18 mouse cellular contexts compared by ENCODE assay signal in the genomic region with DNA sequence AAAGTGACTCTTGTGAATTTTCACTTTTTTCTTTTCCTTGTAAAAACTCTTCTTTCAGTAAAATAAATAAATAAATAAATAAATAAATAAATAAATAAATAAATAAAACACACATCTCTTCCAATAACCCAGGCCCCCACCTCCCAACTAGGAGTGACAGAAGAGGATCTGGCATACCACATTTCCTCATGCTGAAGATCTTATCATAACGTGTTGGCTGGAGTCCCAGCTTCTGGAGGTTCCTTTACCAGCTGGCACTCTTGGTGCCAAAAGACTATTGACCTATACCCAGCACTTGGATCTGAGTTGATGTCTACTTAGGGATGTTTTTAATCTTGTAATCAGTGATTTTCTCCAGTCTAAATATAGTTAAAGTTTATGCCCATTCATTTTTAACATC.
DNase-seq lines count a peak whose midpoint lies in the region; ATAC-seq and TF ChIP-seq lines count a peak whose summit lies in the region.
"Had no signal": no experiment of that assay in that cellular context is flagged by ENCODE, and none has a peak within 500 bp of the region (broad histone marks: within the 10 kb centered on the region; RNA-seq: fewer than 3 reads in every experiment).

No protein-coding gene starts in this region.

- no peak for TF ChIP-seq POLR2A in kidney, adult 2 months (IDR thresholded peaks at IDR 0.05; ENCODE audit: low read depth, low read length)

- peak; percentile 8 for DNase-seq in adrenal gland, postnatal 10 days
- DNase-seq in adrenal gland, postnatal 25 days: no peak
- peak; percentile 4 for DNase-seq in kidney, adult 2 months
- DNase-seq in kidney, adult 11 months: no peak
- DNase-seq in 416B (ENCODE audit: low read depth): peak; percentile 83
- DNase-seq in lung, embryonic 14.5 days: peak; percentile 23
- no peak for DNase-seq in embryo, embryonic 10 days (ENCODE audit: low spot score)
- no peak for DNase-seq in thymus, postnatal 14 days
- DNase-seq: cerebellum, adult 11-12 months; gastrocnemius, postnatal 36 days; heart, postnatal 14 days; kidney, adult 18-20 months; kidney, postnatal 14 days had no signal

- H3K9ac ChIP-seq in lung, embryonic 14.5 days: no peak overlapping the region
- H3K9ac ChIP-seq: forebrain, embryonic 13.5 days; hindbrain, embryonic 15.5 days had no signal

- no peaks in the 10 kb centered on the region for H3K4me1 ChIP-seq in kidney, adult 2 months (ENCODE audit: control insufficient read depth, insufficient read depth, low read length)
- H3K4me1 ChIP-seq in lung, embryonic 14.5 days (ENCODE audit: insufficient read depth): no peaks in the 10 kb centered on the region
- H3K4me1 ChIP-seq: forebrain, embryonic 13.5 days; hindbrain, embryonic 15.5 days had no signal

- H3K9me3 ChIP-seq in lung, embryonic 14.5 days (ENCODE audit: low read depth, low read length): no peaks in the 10 kb centered on the region
- H3K9me3 ChIP-seq: forebrain, embryonic 13.5 days; hindbrain, embryonic 15.5 days had no signal

- no peak overlapping the region for H3K4me2 ChIP-seq in lung, embryonic 14.5 days
- H3K4me2 ChIP-seq: forebrain, embryonic 13.5 days; heart, embryonic 11.5 days; hindbrain, embryonic 15.5 days had no signal

- ATAC-seq in lung, embryonic 14.5 days (ENCODE audit: insufficient read depth): no peak
- ATAC-seq: activated CD4-positive, CD25-positive, alpha-beta regulatory T cell, adult 4 months; forebrain, embryonic 13.5 days; Patski had no signal

- no peaks in the 10 kb centered on the region for H3K36me3 ChIP-seq in kidney, adult 2 months (ENCODE audit: control insufficient read depth, insufficient read depth, low read length)
- no peaks in the 10 kb centered on the region for H3K36me3 ChIP-seq in lung, embryonic 14.5 days (ENCODE audit: insufficient read depth)
- H3K36me3 ChIP-seq: hindbrain, embryonic 15.5 days had no signal

- H3K27ac ChIP-seq in kidney, adult 2 months (ENCODE audit: insufficient read depth, low read depth, low read length): no peak overlapping the region
- H3K27ac ChIP-seq in lung, embryonic 14.5 days (ENCODE audit: low read depth): no peak overlapping the region
- H3K27ac ChIP-seq: forebrain, embryonic 13.5 days; hindbrain, embryonic 15.5 days had no signal

- no peak for TF ChIP-seq CTCF in kidney, adult 2 months (conservative IDR thresholded peaks at IDR 0.05; ENCODE audit: insufficient read depth, insufficient read length, low read depth, low read length)
- no peak for TF ChIP-seq CTCF in lung, embryonic 14.5 days (IDR thresholded peaks at IDR 0.05; ENCODE audit: low read depth)

- H3K27me3 ChIP-seq in kidney, adult 2 months (replicated peaks; ENCODE audit: control insufficient read depth, insufficient read depth, low read length): no peaks in the 10 kb centered on the region
- no peaks in the 10 kb centered on the region for H3K27me3 ChIP-seq in lung, embryonic 14.5 days (ENCODE audit: insufficient read depth, low read length)
- H3K27me3 ChIP-seq: forebrain, embryonic 13.5 days; hindbrain, embryonic 15.5 days; Patski had no signal

- H3K4me3 ChIP-seq in kidney, adult 2 months (ENCODE audit: insufficient read depth, low read depth, low read length): no peak overlapping the region
- no peak overlapping the region for H3K4me3 ChIP-seq in lung, embryonic 14.5 days (ENCODE audit: low read depth, low read length)
- H3K4me3 ChIP-seq: forebrain, embryonic 13.5 days; hindbrain, embryonic 15.5 days had no signal

- 68% methylated on average over 1 of the region's 1 CpGs for WGBS in kidney, adult 2 months
- 54% methylated on average over 1 of the region's 1 CpGs for WGBS in lung, embryonic 14.5 days

Comparison
In these comparisons a context has a peak if more than half of its experiments do, and no peak if none do; other contexts are left out.
1. DNase-seq: peak in adrenal gland, postnatal 10 days (single experiment), kidney, adult 2 months (single experiment), 416B (single experiment) and lung, embryonic 14.5 days (single experiment); none in adrenal gland, postnatal 25 days (single experiment), kidney, adult 11 months (single experiment), embryo, embryonic 10 days (single experiment) and thymus, postnatal 14 days (single experiment).